Mouse (Mus musculus) kidney, embryonic 16.5 days (tissue): ENCODE results near the gene Zfyve26. TPM values are rescaled to one million over a fixed set of nuclear protein-coding genes. Genes with fewer than 3 reads are reported as not detected.

ENCODE experiments used
- ATAC-seq: fragments of 200-750 bp; cut with Nextera tagmentation; 2 replicates; pipeline ENCODE4 v1.8.0; 2017; ENCODE audit warnings: moderate TSS enrichment; ENCODE audit not compliant: low FRiP score, low TSS enrichment
- H3K27ac ChIP-seq: fragments of 300-500 bp; sonication (generic); 2 replicates; pipeline ENCODE4 v1.5.1; 2014; ENCODE audit warnings: low read length
- H3K27me3 ChIP-seq: fragments of 300-500 bp; sonication (generic); 2 replicates; pipeline ENCODE4 v1.6.1; 2014; ENCODE audit warnings: low read length, control low read depth, mixed read lengths; ENCODE audit not compliant: insufficient read depth
- H3K36me3 ChIP-seq: fragments of 300-500 bp; sonication (generic); 2 replicates; pipeline ENCODE4 v1.6.1; 2014; ENCODE audit warnings: low read length, control low read depth, mixed read lengths; ENCODE audit not compliant: insufficient read depth
- H3K4me1 ChIP-seq: fragments of 300-500 bp; sonication (generic); 2 replicates; pipeline ENCODE4 v1.6.1; 2014; ENCODE audit warnings: low read length, control low read depth, mixed read lengths; ENCODE audit not compliant: insufficient read depth
- H3K4me2 ChIP-seq: fragments of 300-500 bp; sonication (generic); replicated peaks from 2 replicates; pipeline ENCODE4 v1.6.1; 2014; ENCODE audit warnings: low read depth, low read length
- H3K4me3 ChIP-seq: fragments of 300-500 bp; sonication (generic); 2 replicates; pipeline ENCODE4 v1.5.1; 2014; ENCODE audit warnings: mild to moderate bottlenecking, low read length
- H3K9ac ChIP-seq: fragments of 300-500 bp; sonication (generic); replicated peaks from 2 replicates; pipeline ENCODE4 v1.6.1; 2014; ENCODE audit warnings: low read length
- H3K9me3 ChIP-seq: fragments of 300-500 bp; sonication (generic); 2 replicates; pipeline ENCODE4 v1.6.1; 2016; ENCODE audit warnings: low read length, control low read depth
- WGBS: fragments of 180-500 bp; shearing (Covaris S2); extraction: QIAGEN DNeasy Blood & Tissue Kit; methylation state at CpG from one replicate; pipeline ENCODE4 v1.1.7; 2014; 5-methylcytosine and 5-hydroxymethylcytosine counted together
- polyA plus RNA-seq: library from polyadenylated mRNA; unstranded; fragments of >200 nt; fragmentation: Nextera tagmentation; extraction: Ambion mirVana; gene quantifications from 2 replicates; pipeline ENCODE4 v1.2.1, GENCODE M21; 2015

The Zfyve26 gene
- polyA plus RNA-seq, 1 experiment from 2014 or later: 11.2 TPM

DNA sequence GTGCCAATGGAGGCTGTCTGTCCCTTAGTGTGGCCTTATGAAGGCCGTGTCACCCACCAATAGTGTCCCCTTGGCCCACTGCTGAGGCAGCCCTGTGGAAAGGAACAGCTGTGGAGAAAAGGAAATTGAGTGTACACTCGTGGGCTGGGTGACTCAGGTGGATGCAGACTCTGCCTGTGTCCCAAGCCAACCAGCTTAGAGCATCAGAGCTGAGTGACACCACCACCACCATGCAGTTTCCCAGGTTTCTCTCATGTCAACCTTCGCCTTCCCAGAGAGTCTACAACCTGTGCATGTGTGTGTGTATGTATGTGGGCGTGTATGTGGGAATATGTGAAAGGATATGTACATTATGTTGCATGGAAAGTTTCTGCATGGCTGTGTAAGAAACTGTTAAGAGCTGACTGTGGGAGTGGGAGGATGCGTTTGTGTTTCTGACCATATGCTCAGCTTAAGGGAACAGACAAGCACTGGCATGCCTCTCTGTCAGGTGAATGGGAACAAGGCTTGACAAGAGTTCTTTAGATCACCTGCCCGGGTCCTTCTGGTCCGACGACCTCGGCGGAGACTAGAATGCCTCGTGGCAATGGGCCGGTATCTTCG lies 16.5 kb downstream of the Zfyve26 start:
- Histone ChIP-seq H3K9ac (no peak overlapping the region), H3K4me2 (no peak overlapping the region), H3K36me3 (peaks cover 74% of the 10 kb centered on the region), H3K4me3 (no peak overlapping the region), H3K9me3 (no peaks in the 10 kb centered on the region), H3K4me1 (no peaks in the 10 kb centered on the region), H3K27me3 (no peaks in the 10 kb centered on the region), H3K27ac (no peak overlapping the region)
- ATAC-seq: no peak
- WGBS: 93% methylated on average over 13 of the region's 13 CpGs

DNA sequence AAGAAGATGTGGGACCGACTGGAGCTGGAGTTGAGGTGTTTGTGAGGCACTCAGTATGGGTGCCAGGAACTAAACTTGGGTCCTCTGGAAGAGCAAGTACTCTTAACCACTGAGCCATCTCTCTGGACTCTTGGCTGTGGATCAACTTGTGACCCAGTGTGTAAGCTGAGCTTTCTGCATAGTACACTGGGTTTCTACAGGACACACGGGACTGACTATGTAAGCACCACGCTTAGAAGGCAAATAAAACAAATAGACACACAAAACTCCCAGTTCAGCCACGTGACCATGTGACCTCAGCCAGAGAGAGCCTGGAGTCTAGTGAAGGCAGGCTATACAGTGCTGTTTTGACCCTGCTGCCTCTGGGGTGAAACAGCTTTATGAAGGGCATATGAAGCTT lies 23.5 kb downstream of the Zfyve26 start:
- ATAC-seq: no peak
- no peaks in the 10 kb centered on the region for H3K27me3 ChIP-seq

DNA sequence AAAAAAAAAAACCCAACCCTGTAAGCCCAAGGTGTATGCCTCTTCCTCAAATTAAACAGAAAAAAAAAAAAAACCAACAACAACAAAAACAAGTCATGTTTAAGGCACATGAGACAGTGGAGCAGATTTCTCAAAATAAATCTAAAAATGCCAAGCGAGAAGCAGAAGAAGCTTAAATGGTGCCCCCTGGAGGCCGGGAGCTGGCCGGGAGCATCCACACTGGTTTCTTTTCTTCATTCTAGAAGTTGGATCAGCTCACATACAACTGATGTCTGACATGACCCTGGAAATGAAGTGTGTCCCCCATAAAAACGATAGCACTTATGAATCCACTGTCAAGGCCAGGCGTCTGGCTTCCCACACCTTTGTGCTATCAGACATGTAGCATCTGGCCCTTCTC lies 35.1 kb downstream of the Zfyve26 start:
- 56% methylated on average over 5 of the region's 5 CpGs for WGBS
- no peak overlapping the region for H3K4me3 ChIP-seq
- H3K9ac ChIP-seq: no peak overlapping the region
- H3K27me3 ChIP-seq: no peaks in the 10 kb centered on the region
- peaks cover 57% of the 10 kb centered on the region for H3K36me3 ChIP-seq
- H3K9me3 ChIP-seq: no peaks in the 10 kb centered on the region
- H3K27ac ChIP-seq: no peak overlapping the region
- H3K4me1 ChIP-seq: no peaks in the 10 kb centered on the region
- H3K4me2 ChIP-seq: no peak overlapping the region
- no peak for ATAC-seq

More for the DNA sequence above, 23.5 kb downstream of the Zfyve26 start:
- peaks cover 69% of the 10 kb centered on the region for H3K36me3 ChIP-seq
- H3K4me2 ChIP-seq: no peak overlapping the region
- no peak overlapping the region for H3K27ac ChIP-seq
- no peak overlapping the region for H3K4me3 ChIP-seq
- 88% methylated on average over 4 of the region's 4 CpGs for WGBS
- H3K9ac ChIP-seq: no peak overlapping the region
- H3K4me1 ChIP-seq: no peaks in the 10 kb centered on the region
- H3K9me3 ChIP-seq: no peaks in the 10 kb centered on the region

DNA sequence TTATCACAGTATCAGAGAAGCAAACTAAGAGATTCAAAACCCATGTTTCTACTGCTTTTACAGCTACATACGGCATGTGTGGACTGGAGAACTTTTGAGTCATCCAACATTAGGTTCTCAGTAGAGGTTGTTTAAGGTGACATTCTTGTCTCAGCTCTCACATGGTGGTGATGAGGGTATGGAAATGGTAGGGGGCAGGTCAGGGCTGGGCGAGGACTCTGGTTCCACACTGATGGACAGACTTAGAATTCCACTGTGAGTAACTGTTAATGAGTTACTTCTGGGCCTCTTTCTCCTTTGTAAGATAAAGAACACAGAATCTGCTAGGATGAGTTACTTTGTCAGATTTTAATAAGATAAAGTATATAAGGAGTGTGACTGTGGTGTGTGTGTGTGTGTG lies 36.0 kb downstream of the Zfyve26 start:
- Histone ChIP-seq H3K27me3 (no peaks in the 10 kb centered on the region), H3K9me3 (no peaks in the 10 kb centered on the region), H3K9ac (no peak overlapping the region), H3K4me3 (no peak overlapping the region), H3K4me2 (no peak overlapping the region), H3K36me3 (peaks cover 55% of the 10 kb centered on the region), H3K27ac (no peak overlapping the region), H3K4me1 (no peaks in the 10 kb centered on the region)
- WGBS: 83% methylated on average over 2 of the region's 2 CpGs
- ATAC-seq: peak; percentile 78; the same call in 1 of the 2 replicates

DNA sequence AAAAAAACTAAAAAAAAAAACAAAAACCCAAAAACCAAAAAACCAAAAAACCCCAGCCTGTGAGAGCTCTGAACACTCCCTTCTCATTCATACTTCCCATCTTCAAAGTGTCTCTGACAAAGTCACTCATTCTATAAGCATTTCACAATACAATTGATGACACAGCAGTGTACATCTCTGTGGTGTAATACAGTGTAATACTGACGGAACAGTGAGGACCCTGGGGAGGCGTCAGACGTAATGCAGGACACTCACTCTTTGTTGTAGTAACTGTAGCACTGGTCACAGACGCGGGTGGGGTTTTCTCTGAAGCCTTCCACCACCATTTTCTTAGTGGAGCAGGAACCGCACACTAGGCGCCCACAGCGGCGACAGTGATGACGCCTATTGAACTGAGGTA lies 41.1 kb downstream of the Zfyve26 start:
- ATAC-seq: no peak
- Histone ChIP-seq H3K4me1 (no peaks in the 10 kb centered on the region), H3K9ac (no peak overlapping the region), H3K4me3 (no peak overlapping the region), H3K4me2 (no peak overlapping the region), H3K9me3 (no peaks in the 10 kb centered on the region), H3K36me3 (peaks cover 39% of the 10 kb centered on the region), H3K27ac (no peak overlapping the region), H3K27me3 (no peaks in the 10 kb centered on the region)
- 95% methylated on average over 10 of the region's 10 CpGs for WGBS

DNA sequence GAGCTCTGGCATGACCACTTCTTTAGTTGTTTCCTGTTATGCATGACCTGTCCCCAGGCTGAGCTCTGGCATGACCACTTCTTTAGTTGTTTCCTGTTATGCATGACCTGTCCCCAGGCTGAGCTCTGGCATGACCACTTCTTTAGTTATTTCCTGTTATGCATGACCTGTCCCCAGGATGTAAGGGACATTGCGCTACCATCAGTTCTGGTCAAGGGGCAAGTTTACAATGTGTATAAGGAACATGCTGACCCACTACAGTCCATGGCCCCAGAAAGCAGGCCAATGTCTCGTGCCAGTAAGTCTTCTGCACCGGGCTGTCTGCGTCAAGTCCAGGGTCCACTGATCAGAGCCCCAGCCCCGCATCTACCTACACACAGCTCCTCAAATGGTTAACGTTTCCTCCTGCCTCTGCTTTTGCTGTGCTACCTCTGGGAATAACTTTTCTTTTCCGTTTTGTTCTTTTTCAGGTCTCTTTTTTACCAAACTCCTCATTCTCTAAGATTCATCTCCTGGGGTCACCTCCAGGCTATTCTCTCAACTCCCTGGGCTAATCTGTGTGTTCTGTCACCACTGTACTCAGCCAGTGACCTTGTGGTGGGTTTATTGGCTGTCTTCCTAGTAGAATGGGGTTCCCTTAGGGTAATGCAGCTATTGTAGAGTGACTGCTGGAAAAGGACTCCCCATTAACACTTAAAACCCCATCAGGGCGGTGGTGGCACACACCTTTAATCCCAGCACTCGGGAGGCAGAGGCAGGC lies 42.6 kb downstream of the Zfyve26 start:
- H3K9ac ChIP-seq: no peak overlapping the region
- H3K4me1 ChIP-seq: no peaks in the 10 kb centered on the region
- peak overlapping the region; percentile 32; the same call in 1 of the 2 replicates for H3K27ac ChIP-seq
- H3K4me3 ChIP-seq: no peak overlapping the region
- H3K9me3 ChIP-seq: no peaks in the 10 kb centered on the region
- peaks cover 47% of the 10 kb centered on the region for H3K36me3 ChIP-seq
- H3K27me3 ChIP-seq: no peaks in the 10 kb centered on the region
- 70% methylated on average over 9 of the region's 9 CpGs for whole genome bisulfite sequencing
- ATAC-seq: peak; percentile 85
- no peak overlapping the region for H3K4me2 ChIP-seq

DNA sequence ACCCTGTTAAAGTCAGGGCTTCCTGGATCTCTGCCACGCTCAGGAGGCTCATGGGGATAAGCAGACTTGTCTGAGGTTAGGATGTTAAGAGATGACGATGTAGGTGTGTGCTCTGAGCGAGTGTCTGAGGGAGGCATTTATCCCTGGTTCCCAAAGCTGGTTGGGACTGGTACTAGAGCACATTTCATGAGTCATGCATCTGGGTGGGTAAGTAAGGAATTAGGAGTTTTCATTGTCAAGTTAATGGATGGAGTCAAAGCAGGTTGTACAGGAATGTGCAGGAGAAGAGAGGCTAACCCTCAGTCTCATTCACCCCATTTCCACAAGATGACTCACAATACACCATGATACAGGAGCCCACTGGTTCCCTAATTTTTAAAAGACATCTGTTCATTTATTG lies 48.0 kb downstream of the Zfyve26 start:
- Histone ChIP-seq H3K9me3 (no peaks in the 10 kb centered on the region), H3K36me3 (peaks cover 75% of the 10 kb centered on the region), H3K4me2 (no peak overlapping the region), H3K27me3 (no peaks in the 10 kb centered on the region), H3K27ac (no peak overlapping the region), H3K4me3 (no peak overlapping the region), H3K9ac (no peak overlapping the region), H3K4me1 (no peaks in the 10 kb centered on the region)
- WGBS: 95% methylated on average over 3 of the region's 3 CpGs
- no peak for ATAC-seq

DNA sequence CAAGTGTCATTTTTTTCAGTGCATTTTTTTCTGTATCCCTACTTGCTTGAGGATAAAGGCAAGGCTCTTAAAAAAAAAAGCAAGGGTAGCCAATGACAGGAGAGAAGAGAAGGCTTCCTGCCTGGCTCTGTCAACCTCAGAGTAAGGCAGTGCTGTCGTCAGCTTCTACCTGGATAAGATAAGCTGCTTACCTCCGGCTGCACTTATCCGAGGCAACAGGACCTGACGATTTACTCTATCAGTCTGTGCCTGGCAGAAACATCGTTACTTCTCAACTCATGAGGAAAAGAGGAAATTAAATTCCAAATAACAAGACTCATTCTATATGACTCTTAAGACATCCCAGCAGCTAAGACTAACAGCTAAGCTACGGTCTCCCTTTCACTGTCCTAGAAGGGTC lies 53.2 kb downstream of the Zfyve26 start:
- Histone ChIP-seq H3K9ac (no peak overlapping the region), H3K9me3 (no peaks in the 10 kb centered on the region), H3K27me3 (no peaks in the 10 kb centered on the region), H3K27ac (no peak overlapping the region), H3K36me3 (peaks cover 70% of the 10 kb centered on the region), H3K4me1 (no peaks in the 10 kb centered on the region), H3K4me2 (no peak overlapping the region), H3K4me3 (no peak overlapping the region)
- WGBS: 94% methylated on average over 6 of the region's 6 CpGs
- no peak for ATAC-seq

DNA sequence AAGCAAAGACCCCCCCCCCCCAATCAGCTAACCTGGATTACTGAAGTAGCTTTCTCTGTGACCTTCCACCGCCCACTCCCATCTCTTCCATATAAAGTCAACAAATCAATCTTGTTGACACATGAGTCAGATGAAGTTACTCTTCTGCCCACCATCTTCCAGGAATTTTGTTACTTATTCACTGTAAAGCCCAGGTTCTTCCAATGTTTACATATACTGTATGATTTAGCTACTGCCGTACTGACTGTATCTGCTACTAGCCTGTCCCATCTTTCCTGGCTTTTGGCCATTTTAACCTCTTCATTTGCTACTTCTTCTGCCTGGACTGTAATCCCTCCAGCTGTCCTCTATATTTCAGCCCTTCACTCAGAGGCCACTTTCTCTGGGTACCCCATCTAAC lies 54.1 kb downstream of the Zfyve26 start:
- Histone ChIP-seq H3K4me2 (no peak overlapping the region), H3K36me3 (peaks cover 73% of the 10 kb centered on the region), H3K9ac (no peak overlapping the region), H3K9me3 (no peaks in the 10 kb centered on the region), H3K27me3 (no peaks in the 10 kb centered on the region), H3K27ac (no peak overlapping the region), H3K4me1 (no peaks in the 10 kb centered on the region), H3K4me3 (no peak overlapping the region)
- no peak for ATAC-seq
- WGBS: 88% methylated on average over 2 of the region's 2 CpGs

DNA sequence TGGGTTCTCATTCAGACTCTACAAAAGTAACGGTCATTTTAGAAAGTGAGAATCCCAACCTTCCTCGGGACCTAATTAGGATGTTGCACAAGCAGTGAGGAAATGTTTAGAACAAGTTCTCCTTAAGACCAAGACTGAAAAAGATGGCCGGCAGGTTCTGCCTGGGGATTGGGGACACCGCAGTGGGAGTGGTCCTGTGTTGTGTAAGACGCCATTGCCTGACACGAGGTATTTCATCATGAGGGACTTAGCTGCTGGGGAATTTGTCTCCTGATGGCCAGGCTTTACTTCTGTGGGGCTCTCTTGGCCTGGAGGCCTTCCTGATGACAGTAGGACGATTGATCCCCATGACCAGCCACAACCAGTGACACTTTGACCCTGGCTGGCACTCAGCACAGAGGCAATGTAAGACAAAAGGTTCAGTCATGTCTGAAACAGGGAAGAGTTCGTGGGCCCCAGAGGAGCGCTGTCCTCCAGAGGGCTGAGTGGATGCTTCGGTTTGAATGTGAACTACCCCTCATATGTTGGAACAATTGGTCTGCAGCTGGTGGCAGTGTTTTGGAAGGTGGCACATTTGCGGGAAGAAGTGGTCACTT lies 60.5 kb downstream of the Zfyve26 start:
- no peaks in the 10 kb centered on the region for H3K27me3 ChIP-seq
- 89% methylated on average over 11 of the region's 11 CpGs for WGBS
- H3K4me1 ChIP-seq: no peaks in the 10 kb centered on the region
- H3K9ac ChIP-seq: no peak overlapping the region
- H3K4me2 ChIP-seq: no peak overlapping the region
- H3K4me3 ChIP-seq: no peak overlapping the region
- no peaks in the 10 kb centered on the region for H3K9me3 ChIP-seq
- no peak overlapping the region for H3K27ac ChIP-seq
- H3K36me3 ChIP-seq: peaks cover 51% of the 10 kb centered on the region
- no peak for ATAC-seq
